Mouse (Mus musculus) heart, embryonic 15.5 days (tissue): ENCODE measurements around the gene Trmt2a. TPM values are rescaled to one million over a fixed set of nuclear protein-coding genes. Genes with fewer than 3 reads are reported as not detected.

ENCODE experiments used
- ATAC-seq: fragments of 200-750 bp; cut with Nextera tagmentation; replicated peaks from 2 replicates; pipeline ENCODE4 v1.8.0; 2017; ENCODE audit warnings: low read depth, moderate TSS enrichment; ENCODE audit not compliant: insufficient number of reproducible peaks, insufficient read depth, low FRiP score
- H3K27ac ChIP-seq: fragments of 300-500 bp; sonication (generic); 2 replicates; pipeline ENCODE4 v1.5.1; 2015; ENCODE audit warnings: mild to moderate bottlenecking, inconsistent platforms
- H3K27me3 ChIP-seq: fragments of 300-500 bp; sonication (generic); 2 replicates; pipeline ENCODE4 v1.6.1; 2015; ENCODE audit warnings: inconsistent platforms
- H3K36me3 ChIP-seq: fragments of 300-500 bp; sonication (generic); 2 replicates; pipeline ENCODE4 v1.6.1; 2015; ENCODE audit warnings: mild to moderate bottlenecking, inconsistent platforms
- H3K4me1 ChIP-seq: fragments of 300-500 bp; sonication (generic); replicated peaks from 2 replicates; pipeline ENCODE4 v1.6.1; 2015; ENCODE audit warnings: inconsistent platforms
- H3K4me2 ChIP-seq: fragments of 300-500 bp; sonication (generic); 2 replicates; pipeline ENCODE4 v1.6.1; 2015; ENCODE audit warnings: inconsistent platforms, mild to moderate bottlenecking, moderate library complexity
- H3K4me3 ChIP-seq: fragments of 300-500 bp; sonication (generic); 2 replicates; pipeline ENCODE4 v1.5.1; 2015; ENCODE audit warnings: mild to moderate bottlenecking, inconsistent platforms
- H3K9ac ChIP-seq: fragments of 300-500 bp; sonication (generic); 2 replicates; pipeline ENCODE4 v1.6.1; 2015; ENCODE audit warnings: mild to moderate bottlenecking, inconsistent platforms
- H3K9me3 ChIP-seq: fragments of 300-500 bp; sonication (generic); replicated peaks from 2 replicates; pipeline ENCODE4 v1.6.1; 2016; ENCODE audit warnings: inconsistent platforms
- WGBS: fragments of 180-500 bp; shearing (Covaris S2); methylation state at CpG from one replicate; pipeline ENCODE4 v1.1.7; 2015; ENCODE audit warnings: mixed read lengths; 5-methylcytosine and 5-hydroxymethylcytosine counted together
- polyA plus RNA-seq: library from polyadenylated mRNA; unstranded; fragments of >200 nt; fragmentation: Nextera tagmentation; extraction: Ambion mirVana; gene quantifications from 2 replicates; pipeline ENCODE4 v1.2.1, GENCODE M21; 2015

Gene Trmt2a
- polyA plus RNA-seq, 1 experiment from 2014 or later: 44.1 TPM

DNA sequence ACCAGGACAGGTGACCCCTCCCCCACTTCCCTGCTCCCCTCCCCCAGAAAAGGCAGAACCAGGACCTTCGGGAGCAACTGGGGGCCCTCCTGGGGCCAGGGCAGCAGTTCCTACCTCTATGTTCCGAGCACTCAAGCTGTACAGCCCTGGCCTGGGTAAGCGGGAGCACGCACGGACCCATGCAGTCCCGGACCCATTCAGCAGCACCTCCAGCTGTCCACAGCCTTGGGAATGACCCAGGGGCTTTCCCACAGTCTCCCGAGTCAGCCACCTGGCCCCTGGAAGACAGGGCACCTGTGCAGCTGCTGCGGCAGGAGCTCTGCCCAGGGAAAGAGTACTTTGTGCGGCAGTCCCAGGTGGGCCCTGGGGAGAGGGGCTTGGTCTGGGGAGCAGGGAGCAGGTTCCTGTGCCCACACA lies 29.9 kb upstream of the Trmt2a start:
- H3K4me2 ChIP-seq: no peak overlapping the region
- WGBS: 58% methylated on average over 9 of the region's 9 CpGs
- H3K9ac ChIP-seq: no peak overlapping the region
- peaks cover 28% of the 10 kb centered on the region for H3K4me1 ChIP-seq
- H3K4me3 ChIP-seq: no peak overlapping the region
- H3K27ac ChIP-seq: no peak overlapping the region
- peaks cover 19% of the 10 kb centered on the region for H3K36me3 ChIP-seq
- no peak for ATAC-seq
- H3K27me3 ChIP-seq: no peaks in the 10 kb centered on the region
- H3K9me3 ChIP-seq: no peaks in the 10 kb centered on the region

DNA sequence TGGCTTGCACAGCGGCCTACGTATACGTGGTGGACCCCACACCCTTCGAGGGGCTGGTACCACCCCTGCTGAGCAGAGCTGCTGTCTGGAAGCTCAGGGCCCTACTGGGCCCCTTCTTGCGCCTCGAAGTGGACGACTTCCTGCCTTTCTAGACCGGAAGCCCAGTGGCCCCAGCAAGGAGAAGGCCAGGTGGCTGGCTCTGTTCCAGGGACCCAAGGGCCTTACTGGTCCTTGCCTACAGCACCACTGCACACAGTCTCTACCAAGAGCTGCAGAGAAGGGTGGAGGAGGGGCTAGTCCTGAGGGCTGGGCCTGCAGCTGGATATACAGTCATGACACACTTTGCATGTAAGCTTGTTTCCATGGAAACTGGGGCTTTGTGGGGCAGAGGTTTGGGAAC lies 28.5 kb upstream of the Trmt2a start:
- peaks cover 33% of the 10 kb centered on the region for H3K36me3 ChIP-seq
- peaks cover 17% of the 10 kb centered on the region for H3K4me1 ChIP-seq
- no peak overlapping the region for H3K4me3 ChIP-seq
- no peak for ATAC-seq
- WGBS: 45% methylated on average over 8 of the region's 8 CpGs
- H3K9me3 ChIP-seq: no peaks in the 10 kb centered on the region
- no peaks in the 10 kb centered on the region for H3K27me3 ChIP-seq
- H3K4me2 ChIP-seq: no peak overlapping the region
- H3K9ac ChIP-seq: no peak overlapping the region
- no peak overlapping the region for H3K27ac ChIP-seq

DNA sequence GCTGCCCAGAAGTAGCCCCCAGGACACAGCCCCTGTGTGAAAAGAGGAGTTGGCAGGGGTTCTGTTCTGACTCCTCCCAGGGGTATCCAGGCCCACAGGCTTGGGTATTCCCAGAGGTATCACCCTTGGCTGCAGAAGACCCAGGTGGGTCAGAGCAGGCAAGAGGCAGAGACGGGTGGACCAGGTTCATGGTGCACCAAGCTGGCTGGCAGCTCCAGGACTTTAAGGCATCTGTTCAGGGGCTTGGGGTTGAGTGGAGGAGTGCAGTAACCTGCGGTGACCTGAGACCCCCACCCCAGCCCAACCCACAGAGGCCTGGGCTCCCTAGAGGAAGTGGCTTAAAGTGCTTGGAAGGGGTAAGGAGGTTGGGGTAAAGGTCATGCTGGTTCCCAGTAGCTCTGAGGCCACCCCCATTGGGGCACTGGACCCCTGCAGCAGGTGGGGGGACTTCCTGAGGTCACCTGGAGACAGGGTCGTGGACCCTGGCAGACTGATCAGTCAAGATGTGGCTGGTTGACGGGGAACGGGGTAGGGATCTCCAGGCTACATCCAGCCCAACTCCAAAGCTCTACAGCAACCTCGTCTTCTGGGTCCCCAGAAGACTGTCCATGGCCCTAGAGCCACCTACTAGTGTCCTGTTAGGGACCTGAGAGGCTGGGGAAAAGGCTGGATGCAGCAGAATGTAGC lies 27.5 kb upstream of the Trmt2a start:
- WGBS: 89% methylated on average over 6 of the region's 6 CpGs
- H3K4me1 ChIP-seq: peaks cover 13% of the 10 kb centered on the region
- H3K4me3 ChIP-seq: no peak overlapping the region
- no peak overlapping the region for H3K4me2 ChIP-seq
- no peak overlapping the region for H3K27ac ChIP-seq
- no peaks in the 10 kb centered on the region for H3K27me3 ChIP-seq
- ATAC-seq: no peak
- H3K9ac ChIP-seq: no peak overlapping the region
- no peaks in the 10 kb centered on the region for H3K9me3 ChIP-seq
- H3K36me3 ChIP-seq: peaks cover 43% of the 10 kb centered on the region

- H3K9ac ChIP-seq: no peak overlapping the region
- WGBS: 73% methylated on average over 11 of the region's 11 CpGs
- peaks cover 13% of the 10 kb centered on the region for H3K4me1 ChIP-seq
- no peaks in the 10 kb centered on the region for H3K9me3 ChIP-seq
- no peak for ATAC-seq
- H3K36me3 ChIP-seq: peaks cover 48% of the 10 kb centered on the region
- no peak overlapping the region for H3K4me2 ChIP-seq
- H3K27ac ChIP-seq: no peak overlapping the region
- H3K4me3 ChIP-seq: no peak overlapping the region
- no peaks in the 10 kb centered on the region for H3K27me3 ChIP-seq
These were observed 27.0 kb upstream of the Trmt2a start for GRCm38 (mm10) chr16:18221543-18221898.

DNA sequence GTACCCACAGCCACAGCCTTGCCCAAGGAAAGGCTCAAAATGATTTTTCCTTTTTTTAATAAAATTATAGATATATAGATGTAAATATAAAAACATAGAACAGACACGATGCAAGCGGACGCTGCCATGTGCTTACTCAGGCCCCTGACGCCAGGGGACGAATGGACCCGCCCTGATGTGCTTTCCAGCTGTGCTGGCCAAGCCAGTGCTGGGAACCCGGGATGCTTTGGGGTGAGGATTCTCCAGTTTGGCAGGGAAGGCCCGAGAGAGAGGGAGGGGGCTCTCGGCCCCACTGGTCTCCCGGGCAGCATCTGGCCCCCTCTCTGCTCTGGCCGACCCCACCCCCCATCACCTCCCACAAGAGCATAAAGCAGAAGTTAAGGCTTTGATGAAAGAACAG lies 26.3 kb upstream of the Trmt2a start:
- no peaks in the 10 kb centered on the region for H3K9me3 ChIP-seq
- no peak overlapping the region for H3K4me2 ChIP-seq
- H3K4me3 ChIP-seq: no peak overlapping the region
- H3K4me1 ChIP-seq: peaks cover 13% of the 10 kb centered on the region
- H3K27me3 ChIP-seq: no peaks in the 10 kb centered on the region
- no peak overlapping the region for H3K9ac ChIP-seq
- 80% methylated on average over 11 of the region's 11 CpGs for WGBS
- no peak overlapping the region for H3K27ac ChIP-seq
- H3K36me3 ChIP-seq: peaks cover 55% of the 10 kb centered on the region
- ATAC-seq: no peak

GRCm38 (mm10) chr16:18227187-18227586 lies 21.3 kb upstream of the Trmt2a start:
- Histone ChIP-seq H3K9me3 (no peaks in the 10 kb centered on the region), H3K27ac (no peak overlapping the region), H3K4me1 (peaks cover 49% of the 10 kb centered on the region), H3K27me3 (no peaks in the 10 kb centered on the region), H3K4me3 (no peak overlapping the region), H3K36me3 (peaks cover 54% of the 10 kb centered on the region), H3K4me2 (no peak overlapping the region), H3K9ac (no peak overlapping the region)
- WGBS: 92% methylated on average over 13 of the region's 13 CpGs
- no peak for ATAC-seq

GRCm38 (mm10) chr16:18227897-18228422 lies 20.5 kb upstream of the Trmt2a start:
- Histone ChIP-seq H3K27me3 (no peaks in the 10 kb centered on the region), H3K4me2 (no peak overlapping the region), H3K9me3 (no peaks in the 10 kb centered on the region), H3K36me3 (peaks cover 49% of the 10 kb centered on the region), H3K9ac (no peak overlapping the region), H3K27ac (no peak overlapping the region), H3K4me1 (peaks cover 52% of the 10 kb centered on the region), H3K4me3 (no peak overlapping the region)
- no peak for ATAC-seq
- WGBS: 91% methylated on average over 20 of the region's 20 CpGs

DNA sequence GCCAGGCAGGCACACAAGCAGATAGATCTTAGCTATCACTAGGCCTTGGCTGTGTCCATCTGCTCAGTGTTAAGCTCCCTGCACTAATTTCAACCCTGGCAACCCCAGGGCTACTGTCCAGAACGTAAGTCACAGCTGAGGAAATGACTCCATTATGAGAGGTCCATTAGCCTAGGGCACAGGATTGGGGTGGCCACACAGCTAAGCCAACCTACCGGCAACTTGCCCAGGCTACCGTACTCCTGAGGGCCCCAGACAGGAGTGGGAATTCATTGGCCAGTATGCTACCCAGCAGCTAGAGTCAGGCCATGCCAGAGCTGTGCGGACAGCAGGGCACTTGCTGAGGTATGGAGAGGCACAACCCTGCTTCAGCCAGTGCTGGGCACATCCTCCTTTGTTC lies 19.6 kb upstream of the Trmt2a start:
- H3K4me2 ChIP-seq: peak overlapping the region; percentile 60
- peaks cover 61% of the 10 kb centered on the region for H3K4me1 ChIP-seq
- H3K27ac ChIP-seq: peak overlapping the region; percentile 96
- peaks cover 40% of the 10 kb centered on the region for H3K36me3 ChIP-seq
- WGBS: 81% methylated on average over 4 of the region's 4 CpGs
- H3K4me3 ChIP-seq: no peak overlapping the region
- ATAC-seq: no peak
- no peaks in the 10 kb centered on the region for H3K27me3 ChIP-seq
- no peaks in the 10 kb centered on the region for H3K9me3 ChIP-seq
- peak overlapping the region; percentile 35 for H3K9ac ChIP-seq

- peak overlapping the region; percentile 35 for H3K9ac ChIP-seq
- peak overlapping the region; percentile 96 for H3K27ac ChIP-seq
- peaks cover 67% of the 10 kb centered on the region for H3K4me1 ChIP-seq
- H3K4me2 ChIP-seq: peak overlapping the region; percentile 60
- no peaks in the 10 kb centered on the region for H3K27me3 ChIP-seq
- peaks cover 33% of the 10 kb centered on the region for H3K36me3 ChIP-seq
- 15% methylated on average over 11 of the region's 11 CpGs for WGBS
- peak; percentile 60 for ATAC-seq
- H3K4me3 ChIP-seq: peak overlapping the region; percentile 31
- no peaks in the 10 kb centered on the region for H3K9me3 ChIP-seq
These were observed 18.9 kb upstream of the Trmt2a start for GRCm38 (mm10) chr16:18229622-18230021.

DNA sequence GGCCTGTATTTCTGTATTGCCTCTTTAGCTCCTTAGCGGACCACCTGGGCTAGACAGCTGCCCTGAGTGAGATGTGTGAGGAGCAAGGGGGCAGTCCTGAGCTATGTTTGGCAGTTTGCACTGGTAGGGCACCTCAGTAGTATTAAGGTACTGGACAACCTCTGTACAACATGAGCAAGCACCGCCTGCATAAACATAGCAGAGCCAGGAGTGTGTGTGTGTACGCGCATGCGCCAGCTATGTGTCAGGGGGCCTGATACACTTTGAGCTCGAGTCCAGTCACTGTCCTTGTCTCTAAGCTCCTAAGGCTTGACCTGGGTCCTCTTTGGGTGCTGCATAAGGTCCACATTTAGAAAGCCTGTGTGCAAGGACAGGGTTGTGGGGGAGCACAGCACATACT lies 17.9 kb upstream of the Trmt2a start:
- Histone ChIP-seq H3K4me3 (peak overlapping the region; percentile 3; the same call in 1 of the 2 replicates), H3K27me3 (no peaks in the 10 kb centered on the region), H3K36me3 (peaks cover 23% of the 10 kb centered on the region), H3K27ac (peak overlapping the region; percentile 96), H3K4me1 (peaks cover 69% of the 10 kb centered on the region), H3K9ac (peak overlapping the region; percentile 35), H3K4me2 (peak overlapping the region; percentile 60), H3K9me3 (no peaks in the 10 kb centered on the region)
- WGBS: 55% methylated on average over 6 of the region's 6 CpGs
- ATAC-seq: 0 out of 2 replicates have a peak, but pooled peaks have one; percentile 6

GRCm38 (mm10) chr16:18231047-18231446 lies 17.4 kb upstream of the Trmt2a start:
- Histone ChIP-seq H3K4me1 (peaks cover 73% of the 10 kb centered on the region), H3K9ac (no peak overlapping the region)
- 77% methylated on average over 3 of the region's 3 CpGs for WGBS

GRCm38 (mm10) chr16:18231451-18231850 lies 17.0 kb upstream of the Trmt2a start:
- peaks cover 77% of the 10 kb centered on the region for H3K4me1 ChIP-seq
- WGBS: 71% methylated on average over 4 of the region's 4 CpGs
- H3K9me3 ChIP-seq: no peaks in the 10 kb centered on the region
- no peak overlapping the region for H3K4me3 ChIP-seq
- no peak overlapping the region for H3K9ac ChIP-seq
- H3K36me3 ChIP-seq: peaks cover 14% of the 10 kb centered on the region
- H3K4me2 ChIP-seq: no peak overlapping the region
- H3K27ac ChIP-seq: peak overlapping the region; percentile 96
- no peaks in the 10 kb centered on the region for H3K27me3 ChIP-seq
- ATAC-seq: no peak

More at GRCm38 (mm10) chr16:18231047-18231446, 17.4 kb upstream of the Trmt2a start:
- Histone ChIP-seq H3K4me3 (no peak overlapping the region), H3K27ac (peak overlapping the region; percentile 96), H3K4me2 (peak overlapping the region; percentile 60), H3K9me3 (no peaks in the 10 kb centered on the region), H3K36me3 (peaks cover 18% of the 10 kb centered on the region), H3K27me3 (no peaks in the 10 kb centered on the region)
- no peak for ATAC-seq
